Mouse (Mus musculus) G1E (cell line): ENCODE data around the gene Slc37a1. TPM values are rescaled to one million over a fixed set of nuclear protein-coding genes. Genes with fewer than 3 reads are reported as not detected.

Experiments
- ATAC-seq: 2 replicates; pipeline ENCODE4 v1.8.0; 2016; ENCODE audit warnings: mild to moderate bottlenecking; ENCODE audit not compliant: insufficient number of reproducible peaks, poor library complexity, low FRiP score, severe bottlenecking; ENCODE audit errors: extremely low read depth
- DNase-seq: peaks from one replicate; pipeline ENCODE4 v3.0.0; 2012; ENCODE audit warnings: low spot score
- H3K27me3 ChIP-seq: 2 replicates; pipeline ENCODE4 v1.6.1; 2012; ENCODE audit warnings: mild to moderate bottlenecking, low read length, inconsistent platforms; ENCODE audit not compliant: insufficient read depth
- H3K36me3 ChIP-seq: replicated peaks from 2 replicates; pipeline ENCODE3; 2012; ENCODE audit warnings: mild to moderate bottlenecking, inconsistent platforms
- H3K4me1 ChIP-seq: 2 replicates; pipeline ENCODE4 v1.6.1; 2012; ENCODE audit warnings: low read depth, low read length, inconsistent platforms, mixed read lengths; ENCODE audit not compliant: insufficient read depth
- H3K4me3 ChIP-seq: 2 replicates; pipeline ENCODE4 v1.5.1; 2012; ENCODE audit warnings: low read depth, mild to moderate bottlenecking, inconsistent platforms, low read length, moderate library complexity, mixed read lengths
- H3K9me3 ChIP-seq: replicated peaks from 2 replicates; pipeline ENCODE4 v1.6.1; 2012; ENCODE audit warnings: inconsistent platforms
- CTCF ChIP-seq: IDR thresholded peaks from 2 replicates; pipeline ENCODE4 v1.5.1; 2012; ENCODE audit warnings: low read depth, low read length, inconsistent platforms, mixed read lengths
- GATA1 ChIP-seq: IDR thresholded peaks from 2 replicates; pipeline ENCODE4 v1.6.1; 2012; ENCODE audit warnings: borderline replicate concordance, low read length, inconsistent platforms, mixed read lengths
- GATA2 ChIP-seq: IDR thresholded peaks from 2 replicates; pipeline ENCODE4 v1.6.1; 2012; ENCODE audit warnings: low read depth, low read length, inconsistent platforms, borderline replicate concordance
- POLR2AphosphoS5 ChIP-seq: IDR thresholded peaks from 2 replicates; pipeline ENCODE4 v1.6.1; 2012; ENCODE audit warnings: low read depth, low read length, inconsistent platforms; ENCODE audit not compliant: insufficient replicate concordance
- TAL1 ChIP-seq: conservative IDR thresholded peaks from 2 replicates; pipeline ENCODE4 v1.6.1; 2012; ENCODE audit warnings: low read depth, low read length, inconsistent platforms, mixed read lengths
- polyA plus RNA-seq: library from polyadenylated mRNA; stranded (reverse); fragments of >175 nt; gene quantifications from 2 replicates; pipeline ENCODE4 v1.2.3, GENCODE M21; 2012
- total RNA-seq, 2 experiments: library from RNA; stranded (forward) in 1 of 2; stranded (reverse) in 1 of 2; fragments of 200-1000 nt in 1 of 2; fragments of >200 nt in 1 of 2; fragmentation: Nextera tagmentation in 1 of 2; gene quantifications; 2 replicates each; pipeline ENCODE4 v1.2.3; 2014 to 2017

Slc37a1 gene
- total and polyA plus RNA-seq, 3 experiments: 0.38 TPM; not detected in 2

- Histone ChIP-seq H3K36me3 (no peaks in the 10 kb centered on the region), H3K4me3 (no peak overlapping the region), H3K9me3 (peaks cover 41% of the 10 kb centered on the region), H3K4me1 (no peaks in the 10 kb centered on the region), H3K27me3 (no peaks in the 10 kb centered on the region)
- ATAC-seq (no peak), DNase-seq (no peak)
- no peak for TF ChIP-seq POLR2AphosphoS5
- no peak for TF ChIP-seq TAL1
These were observed 105.4 kb downstream of the Slc37a1 start for GRCm38 (mm10) chr17:31392041-31392440.

GRCm38 (mm10) chr17:31393811-31394210 lies 107.2 kb downstream of the Slc37a1 start:
- ATAC-seq (no peak), DNase-seq (no peak)
- no peak for TF ChIP-seq GATA2
- Histone ChIP-seq H3K36me3 (no peaks in the 10 kb centered on the region), H3K9me3 (peaks cover 31% of the 10 kb centered on the region), H3K4me3 (no peak overlapping the region), H3K27me3 (no peaks in the 10 kb centered on the region), H3K4me1 (no peaks in the 10 kb centered on the region)

GRCm38 (mm10) chr17:31400294-31400693 lies 113.7 kb downstream of the Slc37a1 start:
- H3K4me1 ChIP-seq: no peaks in the 10 kb centered on the region
- ATAC-seq (no peak), DNase-seq (no peak)
- peaks cover 52% of the 10 kb centered on the region for H3K9me3 ChIP-seq
- TF ChIP-seq POLR2AphosphoS5: no peak
- no peak for TF ChIP-seq TAL1
- TF ChIP-seq GATA2: no peak
- no peak for TF ChIP-seq CTCF
- no peak for TF ChIP-seq GATA1
- no peak overlapping the region for H3K4me3 ChIP-seq
- H3K36me3 ChIP-seq: no peaks in the 10 kb centered on the region
- H3K27me3 ChIP-seq: no peaks in the 10 kb centered on the region

Other genes with a start within 250 kb of the Slc37a1 start
- gene Abcg1, start 229.1 kb upstream of the Slc37a1 start, total RNA-seq (2014; fragmentation: Nextera tagmentation): not detected in 2 replicates
- 0.05 and 0.06 TPM in 2 replicates for gene Abcg1, start 229.1 kb upstream of the Slc37a1 start, total RNA-seq (2017)
- gene Abcg1, start 229.1 kb upstream of the Slc37a1 start, polyA plus RNA-seq: not detected in 2 replicates
- gene Tff3, start 157.1 kb upstream of the Slc37a1 start, total RNA-seq (2014; fragmentation: Nextera tagmentation): not detected in 2 replicates
- gene Tff3, start 157.1 kb upstream of the Slc37a1 start, total RNA-seq (2017): not detected in 2 replicates
- gene Tff3, start 157.1 kb upstream of the Slc37a1 start, polyA plus RNA-seq: not detected in 2 replicates
- not detected in 2 replicates for gene Tff2, start 142.5 kb upstream of the Slc37a1 start, total RNA-seq (2014; fragmentation: Nextera tagmentation)
- not detected in 2 replicates for gene Tff2, start 142.5 kb upstream of the Slc37a1 start, total RNA-seq (2017)
- gene Tff2, start 142.5 kb upstream of the Slc37a1 start, polyA plus RNA-seq: not detected in 2 replicates
- gene Tff1, start 121.5 kb upstream of the Slc37a1 start, total RNA-seq (2014; fragmentation: Nextera tagmentation): not detected in 2 replicates
- gene Tff1, start 121.5 kb upstream of the Slc37a1 start, total RNA-seq (2017): not detected in 2 replicates
- gene Tff1, start 121.5 kb upstream of the Slc37a1 start, polyA plus RNA-seq: not detected in 2 replicates
- gene Tmprss3, start 87.8 kb upstream of the Slc37a1 start, total RNA-seq (2014; fragmentation: Nextera tagmentation): not detected in 2 replicates
- not detected in 2 replicates for gene Tmprss3, start 87.8 kb upstream of the Slc37a1 start, total RNA-seq (2017)
- not detected in 2 replicates for gene Tmprss3, start 87.8 kb upstream of the Slc37a1 start, polyA plus RNA-seq
- gene Ubash3a, start 78.9 kb upstream of the Slc37a1 start, total RNA-seq (2014; fragmentation: Nextera tagmentation): not detected in 2 replicates
- gene Ubash3a, start 78.9 kb upstream of the Slc37a1 start, total RNA-seq (2017): 0.17 and 0.33 TPM in 2 replicates
- not detected in 2 replicates for gene Ubash3a, start 78.9 kb upstream of the Slc37a1 start, polyA plus RNA-seq
- gene Rsph1, start 9.4 kb upstream of the Slc37a1 start, total RNA-seq (2014; fragmentation: Nextera tagmentation): not detected in 2 replicates
- gene Rsph1, start 9.4 kb upstream of the Slc37a1 start, total RNA-seq (2017): not detected in 2 replicates
- gene Rsph1, start 9.4 kb upstream of the Slc37a1 start, polyA plus RNA-seq: not detected in 2 replicates
- not detected in 2 replicates for gene Pde9a, start 99.4 kb downstream of the Slc37a1 start, total RNA-seq (2014; fragmentation: Nextera tagmentation)
- 0.16 TPM in 1 of 2 replicates, not detected in the other for gene Pde9a, start 99.4 kb downstream of the Slc37a1 start, total RNA-seq (2017)
- gene Pde9a, start 99.4 kb downstream of the Slc37a1 start, polyA plus RNA-seq: not detected in 2 replicates
- 13.0 and 21.2 TPM in 2 replicates for gene Wdr4, start 233.2 kb downstream of the Slc37a1 start, total RNA-seq (2014; fragmentation: Nextera tagmentation)
- 18.4 and 20.6 TPM in 2 replicates for gene Wdr4, start 233.2 kb downstream of the Slc37a1 start, total RNA-seq (2017)
- 51.0 and 59.3 TPM in 2 replicates for gene Wdr4, start 233.2 kb downstream of the Slc37a1 start, polyA plus RNA-seq
- 180 and 181 TPM in 2 replicates for gene Ndufv3, start 233.3 kb downstream of the Slc37a1 start, total RNA-seq (2014; fragmentation: Nextera tagmentation)
- gene Ndufv3, start 233.3 kb downstream of the Slc37a1 start, total RNA-seq (2017): 693 and 773 TPM in 2 replicates
- 528 and 713 TPM in 2 replicates for gene Ndufv3, start 233.3 kb downstream of the Slc37a1 start, polyA plus RNA-seq